Mouse (Mus musculus): ENCODE results near the gene Klf13. TPM values are rescaled to one million over a fixed set of nuclear protein-coding genes. Genes with fewer than 3 reads are reported as not detected.
A peak's percentile ranks its signal among the peaks of the same experiment; 100 is the strongest.

Klf13 gene
- polyA plus RNA-seq, 1 experiment from 2014 or later = 26.9 TPM

DNA sequence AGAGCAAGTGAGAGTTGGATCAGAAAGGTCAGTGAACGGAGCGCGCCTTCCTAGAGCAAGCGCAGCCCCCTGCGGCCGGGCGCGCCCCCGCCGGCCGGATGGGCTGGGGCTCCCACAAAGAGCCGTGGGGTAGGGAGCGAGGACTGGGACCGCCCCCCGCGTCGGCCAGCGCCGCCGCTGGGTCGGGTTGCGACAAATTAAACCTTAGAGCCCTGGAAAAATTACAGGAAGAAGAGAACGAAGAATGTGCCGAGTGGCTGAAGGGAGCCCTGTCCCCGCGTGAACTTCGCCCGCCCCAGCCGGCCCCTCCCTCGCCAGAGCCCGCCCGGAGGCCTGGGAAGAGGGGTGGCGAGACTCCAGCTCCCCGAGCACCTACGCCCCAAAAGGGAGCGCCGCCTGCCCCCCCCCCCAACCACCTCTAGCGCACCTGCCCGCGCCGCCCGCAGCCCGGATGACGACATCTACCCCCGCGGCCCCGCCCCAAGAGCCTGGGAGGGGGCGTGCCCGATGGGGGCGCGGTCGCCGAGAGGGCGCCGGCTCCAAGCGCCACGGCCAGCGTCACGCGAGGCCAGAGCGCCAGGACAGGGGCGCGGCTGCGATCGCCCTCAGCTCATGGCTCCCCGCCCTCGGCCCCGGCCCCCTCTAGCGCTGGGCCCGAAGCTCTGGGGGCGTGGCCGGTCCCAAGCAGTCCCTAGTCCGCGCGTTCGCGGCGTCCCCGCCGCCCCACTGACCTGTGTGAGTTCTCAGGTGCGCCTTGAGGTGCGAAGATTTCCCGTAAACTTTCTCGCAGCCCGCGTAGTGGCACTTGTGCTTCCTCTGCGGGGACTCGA, 1.3 kb downstream of the Klf13 start:
- under 1% methylated on average over 66 of the region's 88 CpGs for WGBS
- peak; percentile 96 for DNase-seq (ENCODE audit: low spot score)

GRCm38 (mm10) chr7:63936986-63937235, 1.8 kb downstream of the Klf13 start:
- no peaks in the 10 kb centered on the region for H3K27me3 ChIP-seq (ENCODE audit: control insufficient read depth, insufficient read depth, low read length)
- peak overlapping the region; percentile 86 for H3K4me3 ChIP-seq (ENCODE audit: low read depth, low read length)
- no peaks in the 10 kb centered on the region for H3K36me3 ChIP-seq (ENCODE audit: control insufficient read depth, insufficient read depth, low read length)
- no peak for DNase-seq (ENCODE audit: low spot score)
- H3K9me3 ChIP-seq (ENCODE audit: control insufficient read depth, low read length) = no peaks in the 10 kb centered on the region
- H3K4me2 ChIP-seq (replicated peaks; ENCODE audit: low read depth) = peak overlapping the region; percentile 76
- peak overlapping the region; percentile 98 for H3K27ac ChIP-seq (replicated peaks)
- no peak for TF ChIP-seq CTCF (IDR thresholded peaks at IDR 0.05; ENCODE audit: low read depth)
- no peak for TF ChIP-seq EP300 (optimal IDR thresholded peaks at IDR 0.05)
- ATAC-seq (ENCODE audit: low FRiP score, low TSS enrichment) = no peak
- H3K9ac ChIP-seq (ENCODE audit: low read length) = peak overlapping the region; percentile 92
- H3K4me1 ChIP-seq (replicated peaks; ENCODE audit: control insufficient read depth, insufficient read depth) = 0 out of 2 replicates have a peak, but pooled peaks cover 2% of the 10 kb centered on the region
- under 1% methylated on average over 11 of the region's 11 CpGs for WGBS

More for the DNA sequence above, 1.3 kb downstream of the Klf13 start:
- Histone ChIP-seq H3K4me1 (replicated peaks; ENCODE audit: control insufficient read depth, insufficient read depth) (0 out of 2 replicates have a peak, but pooled peaks cover 2% of the 10 kb centered on the region), H3K9ac (ENCODE audit: low read length) (peak overlapping the region; percentile 92), H3K4me3 (ENCODE audit: low read depth, low read length) (peak overlapping the region; percentile 86), H3K27me3 (ENCODE audit: control insufficient read depth, insufficient read depth, low read length) (no peaks in the 10 kb centered on the region), H3K9me3 (ENCODE audit: control insufficient read depth, low read length) (no peaks in the 10 kb centered on the region), H3K36me3 (ENCODE audit: control insufficient read depth, insufficient read depth, low read length) (no peaks in the 10 kb centered on the region), H3K4me2 (replicated peaks; ENCODE audit: low read depth) (peak overlapping the region; percentile 76), H3K27ac (replicated peaks) (peak overlapping the region; percentile 98)
- peak; percentile 77 for ATAC-seq (ENCODE audit: low FRiP score, low TSS enrichment)
- TF ChIP-seq EP300 (optimal IDR thresholded peaks at IDR 0.05) (peak; percentile 6), CTCF (IDR thresholded peaks at IDR 0.05; ENCODE audit: low read depth) (peak; percentile 36)

DNA sequence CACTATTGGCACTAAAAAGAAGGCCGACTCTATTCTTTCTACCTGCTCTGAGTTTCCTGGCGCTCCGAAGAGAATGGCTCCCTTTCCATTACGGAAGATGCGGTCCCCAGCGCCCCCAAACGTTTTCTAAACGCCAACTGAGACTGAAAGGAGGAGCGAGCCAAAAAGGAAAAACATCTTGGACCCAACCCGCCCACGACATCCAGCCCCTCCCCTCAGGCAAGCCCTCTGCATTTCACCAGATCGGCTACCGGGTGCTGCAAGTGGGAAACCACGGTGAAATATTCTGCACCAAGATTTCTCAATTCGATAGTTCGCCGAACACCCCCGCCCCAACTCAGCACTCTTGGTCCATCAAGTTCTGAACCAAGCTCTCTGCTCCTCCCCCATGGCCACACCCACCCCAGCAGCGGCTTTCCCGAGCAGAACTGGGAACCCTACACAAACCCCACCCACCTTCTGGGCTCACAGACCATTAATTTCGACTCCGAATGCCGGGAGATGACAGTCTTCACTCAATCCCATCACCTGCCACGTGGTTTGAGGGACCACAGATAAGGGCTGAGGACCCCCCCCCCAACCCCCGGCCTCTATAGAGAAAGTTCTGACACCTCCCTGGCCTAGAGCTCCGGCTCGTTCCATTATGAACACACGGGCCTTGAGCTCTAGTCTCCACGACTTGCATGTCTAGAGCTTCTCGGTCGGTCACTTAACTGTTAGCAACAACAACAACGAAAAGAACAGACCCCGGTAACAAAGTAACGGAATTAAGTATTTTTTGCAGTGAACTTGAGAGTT, 2.3 kb downstream of the Klf13 start:
- WGBS = 1% methylated on average over 34 of the region's 34 CpGs
- peak overlapping the region; percentile 98 for H3K27ac ChIP-seq (replicated peaks)
- DNase-seq (ENCODE audit: low spot score) (peak; percentile 84), ATAC-seq (ENCODE audit: low FRiP score, low TSS enrichment) (no peak)
- no peaks in the 10 kb centered on the region for H3K27me3 ChIP-seq (ENCODE audit: control insufficient read depth, insufficient read depth, low read length)
- TF ChIP-seq EP300 (optimal IDR thresholded peaks at IDR 0.05) (no peak), CTCF (IDR thresholded peaks at IDR 0.05; ENCODE audit: low read depth) (peak; percentile 66)
- peak overlapping the region; percentile 76 for H3K4me2 ChIP-seq (replicated peaks; ENCODE audit: low read depth)
- peak overlapping the region; percentile 86 for H3K4me3 ChIP-seq (ENCODE audit: low read depth, low read length)
- no peaks in the 10 kb centered on the region for H3K9me3 ChIP-seq (ENCODE audit: control insufficient read depth, low read length)
- 0 out of 2 replicates have a peak, but pooled peaks cover 2% of the 10 kb centered on the region for H3K4me1 ChIP-seq (replicated peaks; ENCODE audit: control insufficient read depth, insufficient read depth)
- peak overlapping the region; percentile 92 for H3K9ac ChIP-seq (ENCODE audit: low read length)
- no peaks in the 10 kb centered on the region for H3K36me3 ChIP-seq (ENCODE audit: control insufficient read depth, insufficient read depth, low read length)

DNA sequence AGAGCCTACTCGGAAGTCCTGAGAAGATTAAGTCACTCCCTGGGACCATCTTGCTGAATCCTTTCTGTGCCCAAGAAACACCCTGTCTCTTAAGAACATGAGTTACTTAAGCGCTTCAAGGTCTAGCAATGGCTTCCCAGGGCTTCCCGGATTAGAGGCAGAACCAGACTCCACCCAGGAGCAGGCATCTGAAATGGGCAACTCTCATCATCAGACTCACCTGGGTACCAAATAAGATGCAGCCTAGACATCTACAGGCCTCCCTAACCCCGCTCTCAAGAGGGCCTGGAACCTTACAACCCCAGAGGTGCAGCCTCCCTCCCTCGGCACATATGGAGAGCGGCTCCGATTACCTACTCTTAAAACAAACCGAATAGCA, 2.9 kb downstream of the Klf13 start:
- no peak for ATAC-seq (ENCODE audit: low FRiP score, low TSS enrichment)
- H3K4me3 ChIP-seq (ENCODE audit: low read depth, low read length) = peak overlapping the region; percentile 86
- no peaks in the 10 kb centered on the region for H3K36me3 ChIP-seq (ENCODE audit: control insufficient read depth, insufficient read depth, low read length)
- H3K9me3 ChIP-seq (ENCODE audit: control insufficient read depth, low read length) = no peaks in the 10 kb centered on the region
- H3K27me3 ChIP-seq (ENCODE audit: control insufficient read depth, insufficient read depth, low read length) = no peaks in the 10 kb centered on the region
- no peak for DNase-seq (ENCODE audit: low spot score)
- H3K27ac ChIP-seq (replicated peaks) = peak overlapping the region; percentile 13
- WGBS = 19% methylated on average over 8 of the region's 8 CpGs
- peak overlapping the region; percentile 92 for H3K9ac ChIP-seq (ENCODE audit: low read length)
- TF ChIP-seq CTCF (IDR thresholded peaks at IDR 0.05; ENCODE audit: low read depth) (no peak), EP300 (optimal IDR thresholded peaks at IDR 0.05) (no peak)
- 0 out of 2 replicates have a peak, but pooled peaks cover 2% of the 10 kb centered on the region for H3K4me1 ChIP-seq (replicated peaks; ENCODE audit: control insufficient read depth, insufficient read depth)
- H3K4me2 ChIP-seq (replicated peaks; ENCODE audit: low read depth) = peak overlapping the region; percentile 76

- Histone ChIP-seq H3K4me2 (replicated peaks; ENCODE audit: low read depth) (0 out of 2 replicates have a peak overlapping the region, but pooled peaks have one; percentile 18), H3K4me1 (replicated peaks; ENCODE audit: control insufficient read depth, insufficient read depth) (0 out of 2 replicates have a peak, but pooled peaks cover 2% of the 10 kb centered on the region), H3K27ac (replicated peaks) (no peak overlapping the region), H3K9ac (ENCODE audit: low read length) (no peak overlapping the region), H3K4me3 (ENCODE audit: low read depth, low read length) (no peak overlapping the region), H3K36me3 (ENCODE audit: control insufficient read depth, insufficient read depth, low read length) (no peaks in the 10 kb centered on the region), H3K27me3 (ENCODE audit: control insufficient read depth, insufficient read depth, low read length) (no peaks in the 10 kb centered on the region), H3K9me3 (ENCODE audit: control insufficient read depth, low read length) (no peaks in the 10 kb centered on the region)
- WGBS = 44% methylated on average over 1 of the region's 1 CpGs
- TF ChIP-seq EP300 (optimal IDR thresholded peaks at IDR 0.05) = no peak
- no peak for TF ChIP-seq CTCF (IDR thresholded peaks at IDR 0.05; ENCODE audit: low read depth)
- DNase-seq (ENCODE audit: low spot score) (no peak), ATAC-seq (ENCODE audit: low FRiP score, low TSS enrichment) (no peak)
Measured at GRCm38 (mm10) chr7:63934530-63934929, 4.2 kb downstream of the Klf13 start.
